Mouse (Mus musculus) liver, embryonic 14.5 days (tissue): Measurements from ENCODE around the gene Angel1.

ENCODE experiments used
- CTCF ChIP-seq: IDR thresholded peaks from 2 replicates; pipeline ENCODE4 v1.5.1; 2016; ENCODE audit warnings: antibody characterized with exemption, low read depth, control low read depth
- EP300 ChIP-seq: IDR thresholded peaks from 2 replicates; pipeline ENCODE4 v1.6.1; 2016; ENCODE audit warnings: antibody characterized with exemption, low read depth

DNA sequence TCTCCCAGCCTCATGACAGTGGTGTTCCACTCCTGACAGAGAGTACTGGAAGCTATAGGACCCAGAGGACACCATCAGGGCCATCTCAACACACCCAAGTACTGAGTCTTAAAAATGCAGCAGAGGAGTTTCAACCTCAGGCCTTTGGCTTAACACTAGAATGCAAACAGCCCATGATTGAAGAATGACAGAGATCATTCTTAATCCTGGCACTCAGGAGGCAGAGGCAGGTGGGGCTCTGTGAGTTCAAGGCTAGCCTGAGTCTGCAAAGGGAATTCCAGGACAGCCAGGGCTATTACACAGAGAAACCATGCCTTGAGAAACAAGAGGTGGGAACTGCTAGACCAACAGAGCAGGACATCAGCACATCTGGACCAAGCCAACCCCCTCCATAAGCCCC, 43.6 kb upstream of the Angel1 start:
- TF ChIP-seq CTCF (no peak), EP300 (no peak)
